Mouse (Mus musculus) hindbrain, postnatal 0 days (tissue): ENCODE measurements at regions not wholly inside any gene's neighbourhood (a gene's known extent, or its start where the extent isn't known, plus 50 kb on each side); places are given as distances from the start of the nearest gene placed in this dataset.

ENCODE experiments used
- ATAC-seq: fragments of 200-750 bp; cut with Nextera tagmentation; 2 replicates; pipeline ENCODE4 v1.8.0; 2017; ENCODE audit warnings: mild to moderate bottlenecking, moderate TSS enrichment, moderate library complexity
- DNase-seq: peaks from one replicate; pipeline ENCODE4 v3.0.0-alpha.2; 2015; ENCODE audit warnings: low spot score
- H3K27ac ChIP-seq: fragments of 300-500 bp; sonication (generic); 2 replicates; pipeline ENCODE4 v1.5.1; 2014; ENCODE audit warnings: mild to moderate bottlenecking
- H3K27me3 ChIP-seq: fragments of 300-500 bp; sonication (generic); 2 replicates; pipeline ENCODE4 v1.6.1; 2014; ENCODE audit warnings: low read length, mixed read lengths; ENCODE audit not compliant: insufficient read depth
- H3K36me3 ChIP-seq: fragments of 300-500 bp; sonication (generic); 2 replicates; pipeline ENCODE4 v1.6.1; 2014; ENCODE audit warnings: low read length, mixed read lengths; ENCODE audit not compliant: insufficient read depth
- H3K4me1 ChIP-seq: fragments of 300-500 bp; sonication (generic); 2 replicates; pipeline ENCODE4 v1.6.1; 2014; ENCODE audit warnings: antibody characterized with exemption, low read length, mixed read lengths; ENCODE audit not compliant: insufficient read depth
- H3K4me2 ChIP-seq: fragments of 300-500 bp; sonication (generic); 2 replicates; pipeline ENCODE4 v1.6.1; 2014; ENCODE audit warnings: low read depth, mild to moderate bottlenecking, low read length, moderate library complexity, mixed read lengths
- H3K4me3 ChIP-seq: fragments of 300-500 bp; sonication (generic); 2 replicates; pipeline ENCODE4 v1.5.1; 2014; ENCODE audit warnings: low read length
- H3K9ac ChIP-seq: fragments of 300-500 bp; sonication (generic); replicated peaks from 2 replicates; pipeline ENCODE4 v1.6.1; 2014; ENCODE audit warnings: mild to moderate bottlenecking, low read length, moderate library complexity, mixed read lengths
- H3K9me3 ChIP-seq: fragments of 300-500 bp; sonication (generic); 2 replicates; pipeline ENCODE4 v1.6.1; 2016; ENCODE audit warnings: low read length, mixed read lengths
- CTCF ChIP-seq: IDR thresholded peaks from 2 replicates; pipeline ENCODE4 v1.5.1; 2016; ENCODE audit warnings: antibody characterized with exemption, control low read depth, low read depth
- WGBS: fragments of 180-500 bp; shearing (Covaris S2); extraction: QIAGEN DNeasy Blood & Tissue Kit; methylation state at CpG from one replicate; pipeline ENCODE4 v1.1.7; 2014; 5-methylcytosine and 5-hydroxymethylcytosine counted together

DNA sequence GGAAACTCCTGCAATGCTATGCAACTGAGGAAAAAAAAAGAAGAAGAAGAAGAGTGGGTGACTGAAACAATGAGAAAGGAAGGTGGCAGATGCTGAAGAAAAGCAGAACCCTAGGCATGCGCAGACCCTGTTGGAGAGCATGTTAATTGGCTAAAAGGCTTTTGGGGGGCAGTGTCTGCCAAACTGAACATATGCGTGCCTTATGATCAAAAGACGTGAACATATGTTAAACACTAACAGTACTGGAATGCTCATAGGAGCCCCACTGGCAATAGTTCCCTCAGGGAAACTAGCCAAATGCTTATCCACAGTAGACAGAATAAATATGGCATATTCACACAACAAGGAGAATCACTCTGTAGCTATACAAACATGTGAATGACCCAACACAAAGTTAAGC, 140.0 kb downstream of the Ibtk start:
- no peaks in the 10 kb centered on the region for H3K36me3 ChIP-seq
- H3K27me3 ChIP-seq: no peaks in the 10 kb centered on the region; the same call in 1 of the 2 replicates
- no peak overlapping the region for H3K9ac ChIP-seq
- no peaks in the 10 kb centered on the region for H3K9me3 ChIP-seq
- H3K27ac ChIP-seq: no peak overlapping the region
- no peak overlapping the region for H3K4me2 ChIP-seq
- ATAC-seq: peak; percentile 76
- DNase-seq: peak; percentile 70
- H3K4me3 ChIP-seq: no peak overlapping the region
- no peaks in the 10 kb centered on the region for H3K4me1 ChIP-seq
- TF ChIP-seq CTCF: no peak
- 48% methylated on average over 3 of the region's 3 CpGs for WGBS

DNA sequence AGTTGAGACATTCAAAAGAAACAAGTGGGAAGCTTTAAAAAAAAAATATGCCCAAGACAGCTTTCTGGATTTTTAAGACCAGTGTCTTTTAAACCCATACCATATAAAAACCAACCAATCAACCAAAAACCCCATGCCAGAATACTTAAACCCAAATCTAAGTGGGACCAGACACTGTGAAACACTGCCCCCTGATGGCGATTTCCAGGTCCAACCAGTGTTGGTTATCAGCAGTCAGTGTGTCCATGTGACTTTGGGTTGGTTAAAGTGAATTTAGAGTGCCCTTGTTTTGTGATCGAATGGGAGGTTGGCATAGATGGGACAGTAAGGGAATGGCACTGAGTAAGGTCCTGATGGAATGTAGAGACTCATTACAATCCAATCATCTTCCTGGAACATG, 152.2 kb downstream of the Ibtk start:
- Histone ChIP-seq H3K36me3 (no peaks in the 10 kb centered on the region), H3K4me2 (no peak overlapping the region), H3K27me3 (no peaks in the 10 kb centered on the region), H3K9ac (no peak overlapping the region), H3K9me3 (no peaks in the 10 kb centered on the region), H3K4me1 (no peaks in the 10 kb centered on the region), H3K27ac (no peak overlapping the region), H3K4me3 (no peak overlapping the region)
- ATAC-seq (no peak), DNase-seq (no peak)
- 37% methylated on average over 2 of the region's 2 CpGs for WGBS
- peak; percentile 32 for TF ChIP-seq CTCF

GRCm38 (mm10) chr9:85593867-85594266, 155.3 kb downstream of the Ibtk start:
- H3K4me2 ChIP-seq: no peak overlapping the region
- peak; percentile 11 for DNase-seq
- 66% methylated on average over 4 of the region's 4 CpGs for WGBS

GRCm38 (mm10) chr9:85592639-85593038, 156.5 kb downstream of the Ibtk start:
- no peak for TF ChIP-seq CTCF
- Histone ChIP-seq H3K36me3 (no peaks in the 10 kb centered on the region), H3K4me3 (no peak overlapping the region), H3K4me2 (no peak overlapping the region), H3K9me3 (no peaks in the 10 kb centered on the region), H3K27me3 (no peaks in the 10 kb centered on the region), H3K27ac (no peak overlapping the region), H3K4me1 (no peaks in the 10 kb centered on the region), H3K9ac (no peak overlapping the region)
- DNase-seq: no peak
- 94% methylated on average over 4 of the region's 4 CpGs for WGBS
- no peak for ATAC-seq

More at GRCm38 (mm10) chr9:85593867-85594266, 155.3 kb downstream of the Ibtk start:
- no peak overlapping the region for H3K9ac ChIP-seq
- H3K4me1 ChIP-seq: no peaks in the 10 kb centered on the region
- no peaks in the 10 kb centered on the region for H3K36me3 ChIP-seq
- no peak for TF ChIP-seq CTCF
- no peaks in the 10 kb centered on the region for H3K27me3 ChIP-seq
- no peak overlapping the region for H3K4me3 ChIP-seq
- H3K27ac ChIP-seq: no peak overlapping the region
- 0 out of 2 replicates have a peak, but pooled peaks have one; percentile 29 for ATAC-seq
- no peaks in the 10 kb centered on the region for H3K9me3 ChIP-seq

DNA sequence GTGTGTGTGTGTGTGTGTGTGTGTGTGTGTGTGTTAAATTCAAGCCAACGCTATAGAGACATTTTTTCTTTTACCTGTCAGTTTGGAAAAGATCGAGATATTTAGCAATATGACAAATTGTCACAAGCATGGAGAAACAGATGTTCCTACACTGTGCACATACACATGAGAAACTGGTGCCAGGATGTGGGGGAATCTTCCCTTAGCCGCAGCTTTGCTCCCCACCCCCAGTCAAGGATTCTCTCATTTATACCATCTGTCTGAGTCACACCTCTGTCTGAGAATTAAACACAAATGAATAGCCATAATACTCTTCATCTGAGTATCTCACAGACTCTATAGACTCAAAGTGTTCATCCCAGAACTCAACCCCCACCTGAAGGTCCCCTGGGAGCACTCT, 159.9 kb downstream of the Ibtk start:
- Histone ChIP-seq H3K9ac (no peak overlapping the region), H3K4me1 (no peaks in the 10 kb centered on the region), H3K36me3 (no peaks in the 10 kb centered on the region), H3K4me2 (no peak overlapping the region), H3K4me3 (no peak overlapping the region), H3K9me3 (no peaks in the 10 kb centered on the region), H3K27me3 (no peaks in the 10 kb centered on the region), H3K27ac (no peak overlapping the region)
- ATAC-seq (no peak), DNase-seq (no peak)
- TF ChIP-seq CTCF: no peak
- WGBS: 81% methylated on average over 3 of the region's 3 CpGs

DNA sequence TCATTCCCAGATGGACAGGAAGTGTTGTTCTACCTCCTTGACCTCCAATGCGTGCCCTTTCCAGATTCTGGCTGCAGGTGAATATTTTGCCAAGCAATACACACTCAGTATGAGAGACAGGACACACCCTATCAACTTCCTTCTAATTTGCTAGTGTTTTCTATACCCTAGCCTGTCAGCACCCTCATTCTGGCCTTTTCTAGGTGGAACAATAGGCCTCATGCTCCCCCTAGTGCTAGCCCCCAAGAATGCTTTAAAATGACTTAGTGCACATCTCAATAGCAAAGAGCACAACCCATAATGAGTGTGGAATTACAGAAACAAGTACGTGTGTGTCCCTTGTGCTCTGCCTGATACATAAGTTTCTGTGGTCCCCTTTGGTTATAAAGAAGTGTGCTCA, 161.1 kb downstream of the Ibtk start:
- WGBS: 47% methylated on average over 2 of the region's 2 CpGs
- no peak for ATAC-seq
- H3K9ac ChIP-seq: no peak overlapping the region
- peak; percentile 17 for DNase-seq
- H3K9me3 ChIP-seq: no peaks in the 10 kb centered on the region
- H3K36me3 ChIP-seq: no peaks in the 10 kb centered on the region
- H3K4me2 ChIP-seq: no peak overlapping the region
- H3K4me1 ChIP-seq: no peaks in the 10 kb centered on the region
- H3K27ac ChIP-seq: no peak overlapping the region
- no peak overlapping the region for H3K4me3 ChIP-seq
- H3K27me3 ChIP-seq: no peaks in the 10 kb centered on the region
- peak; percentile 63 for TF ChIP-seq CTCF

DNA sequence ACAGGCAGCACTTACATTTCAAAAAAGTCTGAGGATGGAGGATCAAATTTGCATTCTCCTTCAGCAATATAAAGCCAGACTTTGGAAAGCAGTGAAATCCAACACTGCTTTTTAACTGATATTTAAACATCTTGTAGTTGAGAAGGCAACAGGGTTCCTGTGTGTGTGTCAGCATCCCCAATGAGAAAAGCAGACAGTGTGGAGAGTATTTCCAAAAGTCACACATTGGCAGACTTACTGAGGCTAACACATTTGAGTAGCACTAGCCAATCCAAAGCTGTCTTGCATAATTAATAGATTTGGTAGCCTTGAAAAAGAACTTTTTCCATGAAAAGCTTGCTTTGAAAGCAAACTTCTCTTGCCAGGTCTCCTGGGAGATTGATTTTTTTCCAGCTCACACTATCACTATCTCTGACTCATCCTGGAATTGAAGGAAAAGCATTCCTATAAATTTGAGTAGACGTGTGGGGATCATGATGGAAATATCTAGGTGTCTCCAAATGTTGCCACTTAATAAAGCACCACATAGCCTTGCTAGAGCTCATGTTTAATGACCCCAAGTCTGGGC, 168.0 kb downstream of the Ibtk start:
- Histone ChIP-seq H3K9me3 (no peaks in the 10 kb centered on the region), H3K36me3 (no peaks in the 10 kb centered on the region), H3K27me3 (no peaks in the 10 kb centered on the region), H3K9ac (no peak overlapping the region), H3K4me3 (no peak overlapping the region), H3K27ac (no peak overlapping the region), H3K4me1 (no peaks in the 10 kb centered on the region), H3K4me2 (no peak overlapping the region)
- DNase-seq: no peak
- no peak for TF ChIP-seq CTCF
- no peak for ATAC-seq
- 76% methylated on average over 1 of the region's 1 CpGs for WGBS
